Mouse (Mus musculus): ENCODE measurements around the gene Prkcz. TPM values are rescaled to one million over a fixed set of nuclear protein-coding genes. Genes with fewer than 3 reads are reported as not detected.

Gene Prkcz
- polyA plus RNA-seq, 1 experiment from 2014 or later: 32.8 TPM

- WGBS: 48% methylated on average over 6 of the region's 6 CpGs
- Histone ChIP-seq H3K27me3 (replicated peaks; ENCODE audit: control insufficient read depth, insufficient read depth, low read length) (no peaks in the 10 kb centered on the region), H3K4me3 (ENCODE audit: low read length) (no peak overlapping the region), H3K36me3 (ENCODE audit: control insufficient read depth, insufficient read depth, low read length) (no peaks in the 10 kb centered on the region), H3K4me1 (ENCODE audit: control insufficient read depth, insufficient read depth, low read length) (peaks cover 33% of the 10 kb centered on the region), H3K9ac (ENCODE audit: low read depth, low read length) (0 out of 2 replicates have a peak overlapping the region, but pooled peaks have one; percentile 17), H3K4me2 (ENCODE audit: low read depth, low read length) (no peak overlapping the region), H3K9me3 (ENCODE audit: control insufficient read depth, low read length) (no peaks in the 10 kb centered on the region), H3K27ac (ENCODE audit: low read length) (peak overlapping the region; percentile 62)
- no peak for ATAC-seq
These were observed 78.9 kb downstream of the Prkcz start for GRCm38 (mm10) chr4:155282231-155282630.

- 87% methylated on average over 8 of the region's 8 CpGs for WGBS
- no peaks in the 10 kb centered on the region for H3K36me3 ChIP-seq (ENCODE audit: control insufficient read depth, insufficient read depth, low read length)
These were observed 79.5 kb downstream of the Prkcz start for GRCm38 (mm10) chr4:155281652-155282051.

GRCm38 (mm10) chr4:155281227-155281626 is 79.9 kb downstream of the Prkcz start:
- Histone ChIP-seq H3K9me3 (ENCODE audit: control insufficient read depth, low read length) (no peaks in the 10 kb centered on the region), H3K36me3 (ENCODE audit: control insufficient read depth, insufficient read depth, low read length) (no peaks in the 10 kb centered on the region), H3K27me3 (replicated peaks; ENCODE audit: control insufficient read depth, insufficient read depth, low read length) (no peaks in the 10 kb centered on the region), H3K4me1 (ENCODE audit: control insufficient read depth, insufficient read depth, low read length) (peaks cover 33% of the 10 kb centered on the region), H3K27ac (ENCODE audit: low read length) (no peak overlapping the region), H3K4me3 (ENCODE audit: low read length) (no peak overlapping the region), H3K4me2 (ENCODE audit: low read depth, low read length) (no peak overlapping the region), H3K9ac (ENCODE audit: low read depth, low read length) (no peak overlapping the region)
- 69% methylated on average over 2 of the region's 2 CpGs for WGBS
- no peak; the same call in 1 of the 2 replicates for ATAC-seq

More at GRCm38 (mm10) chr4:155281652-155282051, 79.5 kb downstream of the Prkcz start:
- no peaks in the 10 kb centered on the region for H3K9me3 ChIP-seq (ENCODE audit: control insufficient read depth, low read length)
- no peak overlapping the region for H3K4me3 ChIP-seq (ENCODE audit: low read length)
- no peak for ATAC-seq
- H3K27me3 ChIP-seq (replicated peaks; ENCODE audit: control insufficient read depth, insufficient read depth, low read length): no peaks in the 10 kb centered on the region
- H3K27ac ChIP-seq (ENCODE audit: low read length): peak overlapping the region; percentile 62; the same call in 1 of the 2 replicates
- H3K4me1 ChIP-seq (ENCODE audit: control insufficient read depth, insufficient read depth, low read length): peaks cover 33% of the 10 kb centered on the region
- H3K4me2 ChIP-seq (ENCODE audit: low read depth, low read length): no peak overlapping the region
- H3K9ac ChIP-seq (ENCODE audit: low read depth, low read length): no peak overlapping the region

GRCm38 (mm10) chr4:155280768-155281121 is 80.4 kb downstream of the Prkcz start:
- Histone ChIP-seq H3K27ac (ENCODE audit: low read length) (no peak overlapping the region), H3K27me3 (replicated peaks; ENCODE audit: control insufficient read depth, insufficient read depth, low read length) (no peaks in the 10 kb centered on the region), H3K36me3 (ENCODE audit: control insufficient read depth, insufficient read depth, low read length) (no peaks in the 10 kb centered on the region), H3K4me3 (ENCODE audit: low read length) (no peak overlapping the region), H3K4me2 (ENCODE audit: low read depth, low read length) (no peak overlapping the region), H3K4me1 (ENCODE audit: control insufficient read depth, insufficient read depth, low read length) (peaks cover 33% of the 10 kb centered on the region), H3K9me3 (ENCODE audit: control insufficient read depth, low read length) (no peaks in the 10 kb centered on the region), H3K9ac (ENCODE audit: low read depth, low read length) (no peak overlapping the region)
- 63% methylated on average over 1 of the region's 1 CpGs for WGBS
- ATAC-seq: peak; percentile 47

- H3K4me2 ChIP-seq (ENCODE audit: low read depth, low read length): no peak overlapping the region
- 54% methylated on average over 16 of the region's 16 CpGs for WGBS
- H3K27ac ChIP-seq (ENCODE audit: low read length): no peak overlapping the region
- peak; percentile 78 for ATAC-seq
- no peaks in the 10 kb centered on the region for H3K27me3 ChIP-seq (replicated peaks; ENCODE audit: control insufficient read depth, insufficient read depth, low read length)
- no peaks in the 10 kb centered on the region for H3K36me3 ChIP-seq (ENCODE audit: control insufficient read depth, insufficient read depth, low read length)
- peaks cover 33% of the 10 kb centered on the region for H3K4me1 ChIP-seq (ENCODE audit: control insufficient read depth, insufficient read depth, low read length)
- H3K9ac ChIP-seq (ENCODE audit: low read depth, low read length): no peak overlapping the region
- H3K4me3 ChIP-seq (ENCODE audit: low read length): no peak overlapping the region
- H3K9me3 ChIP-seq (ENCODE audit: control insufficient read depth, low read length): no peaks in the 10 kb centered on the region
These were observed 81.0 kb downstream of the Prkcz start for GRCm38 (mm10) chr4:155279926-155280767.

GRCm38 (mm10) chr4:155279054-155279453 is 82.1 kb downstream of the Prkcz start:
- WGBS: 84% methylated on average over 8 of the region's 8 CpGs
- no peak overlapping the region for H3K27ac ChIP-seq (ENCODE audit: low read length)
- ATAC-seq: no peak

GRCm38 (mm10) chr4:155277963-155278362 is 83.2 kb downstream of the Prkcz start:
- no peak for ATAC-seq
- Histone ChIP-seq H3K27me3 (replicated peaks; ENCODE audit: control insufficient read depth, insufficient read depth, low read length) (no peaks in the 10 kb centered on the region), H3K9me3 (ENCODE audit: control insufficient read depth, low read length) (no peaks in the 10 kb centered on the region), H3K4me3 (ENCODE audit: low read length) (no peak overlapping the region), H3K4me2 (ENCODE audit: low read depth, low read length) (no peak overlapping the region), H3K36me3 (ENCODE audit: control insufficient read depth, insufficient read depth, low read length) (no peaks in the 10 kb centered on the region), H3K27ac (ENCODE audit: low read length) (no peak overlapping the region), H3K4me1 (ENCODE audit: control insufficient read depth, insufficient read depth, low read length) (peaks cover 31% of the 10 kb centered on the region), H3K9ac (ENCODE audit: low read depth, low read length) (no peak overlapping the region)
- WGBS: 80% methylated on average over 6 of the region's 6 CpGs

More at GRCm38 (mm10) chr4:155279054-155279453, 82.1 kb downstream of the Prkcz start:
- Histone ChIP-seq H3K9me3 (ENCODE audit: control insufficient read depth, low read length) (no peaks in the 10 kb centered on the region), H3K4me3 (ENCODE audit: low read length) (no peak overlapping the region), H3K27me3 (replicated peaks; ENCODE audit: control insufficient read depth, insufficient read depth, low read length) (no peaks in the 10 kb centered on the region), H3K4me2 (ENCODE audit: low read depth, low read length) (no peak overlapping the region), H3K4me1 (ENCODE audit: control insufficient read depth, insufficient read depth, low read length) (peaks cover 35% of the 10 kb centered on the region), H3K36me3 (ENCODE audit: control insufficient read depth, insufficient read depth, low read length) (no peaks in the 10 kb centered on the region), H3K9ac (ENCODE audit: low read depth, low read length) (no peak overlapping the region)

GRCm38 (mm10) chr4:155274851-155275250 is 86.3 kb downstream of the Prkcz start:
- Histone ChIP-seq H3K27me3 (replicated peaks; ENCODE audit: control insufficient read depth, insufficient read depth, low read length) (no peaks in the 10 kb centered on the region), H3K4me3 (ENCODE audit: low read length) (no peak overlapping the region), H3K4me1 (ENCODE audit: control insufficient read depth, insufficient read depth, low read length) (peaks cover 3% of the 10 kb centered on the region; the same call in 1 of the 2 replicates), H3K36me3 (ENCODE audit: control insufficient read depth, insufficient read depth, low read length) (no peaks in the 10 kb centered on the region), H3K27ac (ENCODE audit: low read length) (0 out of 2 replicates have a peak overlapping the region, but pooled peaks have one; percentile 3), H3K9me3 (ENCODE audit: control insufficient read depth, low read length) (no peaks in the 10 kb centered on the region), H3K4me2 (ENCODE audit: low read depth, low read length) (no peak overlapping the region), H3K9ac (ENCODE audit: low read depth, low read length) (no peak overlapping the region)
- 51% methylated on average over 3 of the region's 3 CpGs for WGBS
- ATAC-seq: no peak

- ATAC-seq: peak; percentile 52; the same call in 1 of the 2 replicates
- no peak overlapping the region for H3K4me2 ChIP-seq (ENCODE audit: low read depth, low read length)
- H3K9me3 ChIP-seq (ENCODE audit: control insufficient read depth, low read length): no peaks in the 10 kb centered on the region
- no peak overlapping the region for H3K4me3 ChIP-seq (ENCODE audit: low read length)
- H3K4me1 ChIP-seq (ENCODE audit: control insufficient read depth, insufficient read depth, low read length): 0 out of 2 replicates have a peak, but pooled peaks cover 3% of the 10 kb centered on the region
- H3K27me3 ChIP-seq (replicated peaks; ENCODE audit: control insufficient read depth, insufficient read depth, low read length): no peaks in the 10 kb centered on the region
- H3K36me3 ChIP-seq (ENCODE audit: control insufficient read depth, insufficient read depth, low read length): no peaks in the 10 kb centered on the region
- H3K27ac ChIP-seq (ENCODE audit: low read length): peak overlapping the region; percentile 26; the same call in 1 of the 2 replicates
- 39% methylated on average over 5 of the region's 5 CpGs for WGBS
- peak overlapping the region; percentile 17; the same call in 1 of the 2 replicates for H3K9ac ChIP-seq (ENCODE audit: low read depth, low read length)
These were observed 86.7 kb downstream of the Prkcz start for GRCm38 (mm10) chr4:155274451-155274850.

Measured in intestine, embryonic 16.5 days (tissue).